Mouse (Mus musculus): ENCODE data around the gene Tead1. TPM values are rescaled to one million over a fixed set of nuclear protein-coding genes. Genes with fewer than 3 reads are reported as not detected.

Tead1 gene
- polyA plus RNA-seq, 1 experiment: 25.1 TPM

- Histone ChIP-seq H3K36me3 (ENCODE audit: control insufficient read depth, insufficient read depth) (peaks cover 53% of the 10 kb centered on the region), H3K79me2 (ENCODE audit: control insufficient read depth, insufficient read depth) (no peaks in the 10 kb centered on the region), H3K79me3 (ENCODE audit: low read depth) (no peaks in the 10 kb centered on the region), H3ac (ENCODE audit: control insufficient read depth, insufficient read length, low read depth) (no peak overlapping the region), H3K27me3 (ENCODE audit: control insufficient read depth, insufficient read depth, insufficient read length) (no peaks in the 10 kb centered on the region), H3K4me3 (ENCODE audit: insufficient read depth, poor library complexity, severe bottlenecking) (no peak overlapping the region)
- TF ChIP-seq MAX (IDR thresholded peaks at IDR 0.05): no peak
- TF ChIP-seq USF1 (IDR thresholded peaks at IDR 0.05; ENCODE audit: low read depth): no peak
- no peak for TF ChIP-seq MYOG (IDR thresholded peaks at IDR 0.05; ENCODE audit: control insufficient read depth, extremely low read depth, insufficient read length)
- TF ChIP-seq MYOD1 (IDR thresholded peaks at IDR 0.05; ENCODE audit: control insufficient read depth, insufficient read length, low read depth): no peak
Observed at GRCm38 (mm10) chr7:112876128-112876527, 197.0 kb downstream of the Tead1 start.

- peak overlapping the region; percentile 8 for H3ac ChIP-seq (ENCODE audit: control insufficient read depth, insufficient read length, low read depth)
- TF ChIP-seq FOSL1 (IDR thresholded peaks at IDR 0.05; ENCODE audit: insufficient read depth, low read length, poor library complexity, severe bottlenecking) (no peak), MYOD1 (IDR thresholded peaks at IDR 0.05; ENCODE audit: control insufficient read depth, insufficient read length, low read depth) (peak; percentile 86), MAX (IDR thresholded peaks at IDR 0.05) (no peak)
- H3K79me3 ChIP-seq (ENCODE audit: low read depth): no peaks in the 10 kb centered on the region
- H3K36me3 ChIP-seq (ENCODE audit: control insufficient read depth, insufficient read depth): peaks cover 17% of the 10 kb centered on the region
- no peak overlapping the region for H3K4me3 ChIP-seq (ENCODE audit: insufficient read depth, poor library complexity, severe bottlenecking)
- no peaks in the 10 kb centered on the region for H3K79me2 ChIP-seq (ENCODE audit: control insufficient read depth, insufficient read depth)
- no peaks in the 10 kb centered on the region for H3K27me3 ChIP-seq (ENCODE audit: control insufficient read depth, insufficient read depth, insufficient read length)
Observed at GRCm38 (mm10) chr7:112883791-112884274, 204.7 kb downstream of the Tead1 start.

DNA sequence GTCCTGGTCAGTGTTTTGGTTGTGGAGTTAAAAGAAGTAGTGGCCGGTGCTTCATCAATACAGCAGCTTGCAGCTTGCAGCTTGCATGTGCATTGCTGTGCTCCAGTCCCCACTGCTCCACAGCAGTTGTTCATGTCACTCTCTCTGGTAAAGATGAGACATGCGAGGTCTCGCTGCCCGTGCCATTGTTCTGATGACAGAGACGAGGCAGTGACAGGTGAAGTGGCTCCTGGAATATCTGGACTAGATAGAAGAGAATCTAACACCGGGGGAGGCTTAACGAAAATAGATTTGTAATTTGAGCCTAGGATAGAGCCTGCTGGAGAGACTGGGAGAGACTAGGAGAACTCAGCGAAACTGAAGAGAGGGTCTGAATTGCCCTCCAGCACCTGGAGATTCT is 206.4 kb downstream of the Tead1 start:
- no peaks in the 10 kb centered on the region for H3K79me2 ChIP-seq (ENCODE audit: control insufficient read depth, insufficient read depth)
- H3K4me3 ChIP-seq (ENCODE audit: insufficient read depth, poor library complexity, severe bottlenecking): no peak overlapping the region
- H3K36me3 ChIP-seq (ENCODE audit: control insufficient read depth, insufficient read depth): peaks cover 15% of the 10 kb centered on the region
- H3K79me3 ChIP-seq (ENCODE audit: low read depth): no peaks in the 10 kb centered on the region
- no peak overlapping the region for H3ac ChIP-seq (ENCODE audit: control insufficient read depth, insufficient read length, low read depth)
- peak; percentile 99 for TF ChIP-seq MYOD1 (IDR thresholded peaks at IDR 0.05; ENCODE audit: control insufficient read depth, insufficient read length, low read depth)
- no peak for TF ChIP-seq MAX (IDR thresholded peaks at IDR 0.05)
- H3K27me3 ChIP-seq (ENCODE audit: control insufficient read depth, insufficient read depth, insufficient read length): no peaks in the 10 kb centered on the region

DNA sequence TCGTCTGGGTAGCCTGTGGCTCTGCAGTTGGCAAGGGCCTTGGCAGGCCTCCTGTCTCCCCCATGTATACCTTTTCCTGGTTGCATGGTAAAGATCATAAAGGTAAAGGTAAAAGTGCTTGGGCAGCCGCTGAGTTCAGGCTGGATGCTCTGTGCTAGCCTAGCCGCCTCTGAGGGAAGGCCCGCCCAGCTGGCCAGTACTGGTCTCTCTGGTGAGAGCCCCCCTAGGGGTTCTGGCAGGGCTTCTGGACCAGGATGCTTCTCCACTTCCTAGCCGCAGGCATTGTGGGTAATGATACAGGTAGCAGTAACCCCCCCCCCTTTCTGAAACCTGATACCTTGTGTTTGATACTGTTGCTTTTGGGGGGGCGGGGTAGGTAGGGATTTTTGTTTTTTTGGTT is 212.8 kb downstream of the Tead1 start:
- Histone ChIP-seq H3ac (ENCODE audit: control insufficient read depth, insufficient read length, low read depth) (no peak overlapping the region), H3K27me3 (ENCODE audit: control insufficient read depth, insufficient read depth, insufficient read length) (no peaks in the 10 kb centered on the region), H3K36me3 (ENCODE audit: control insufficient read depth, insufficient read depth) (peaks cover 39% of the 10 kb centered on the region)

GRCm38 (mm10) chr7:112892595-112892994 is 213.5 kb downstream of the Tead1 start:
- Histone ChIP-seq H3K27me3 (ENCODE audit: control insufficient read depth, insufficient read depth, insufficient read length) (no peaks in the 10 kb centered on the region), H3K36me3 (ENCODE audit: control insufficient read depth, insufficient read depth) (peaks cover 43% of the 10 kb centered on the region), H3ac (ENCODE audit: control insufficient read depth, insufficient read length, low read depth) (no peak overlapping the region), H3K79me3 (ENCODE audit: low read depth) (no peaks in the 10 kb centered on the region), H3K4me3 (ENCODE audit: insufficient read depth, poor library complexity, severe bottlenecking) (no peak overlapping the region), H3K79me2 (ENCODE audit: control insufficient read depth, insufficient read depth) (no peaks in the 10 kb centered on the region)
- TF ChIP-seq MYOG (IDR thresholded peaks at IDR 0.05; ENCODE audit: control insufficient read depth, extremely low read depth, insufficient read length) (no peak), CEBPB (IDR thresholded peaks at IDR 0.05; ENCODE audit: low read depth) (no peak), USF1 (IDR thresholded peaks at IDR 0.05; ENCODE audit: low read depth) (no peak), FOSL1 (IDR thresholded peaks at IDR 0.05; ENCODE audit: insufficient read depth, low read length, poor library complexity, severe bottlenecking) (no peak), CTCF (IDR thresholded peaks at IDR 0.05; ENCODE audit: control insufficient read depth, insufficient read depth, insufficient read length) (no peak), MAX (IDR thresholded peaks at IDR 0.05) (no peak), MYOD1 (IDR thresholded peaks at IDR 0.05; ENCODE audit: control insufficient read depth, insufficient read length, low read depth) (no peak)

More for the DNA sequence above, 212.8 kb downstream of the Tead1 start:
- H3K79me2 ChIP-seq (ENCODE audit: control insufficient read depth, insufficient read depth): no peaks in the 10 kb centered on the region
- H3K79me3 ChIP-seq (ENCODE audit: low read depth): no peaks in the 10 kb centered on the region
- TF ChIP-seq MYOG (IDR thresholded peaks at IDR 0.05; ENCODE audit: control insufficient read depth, extremely low read depth, insufficient read length) (no peak), MYOD1 (IDR thresholded peaks at IDR 0.05; ENCODE audit: control insufficient read depth, insufficient read length, low read depth) (no peak)
- no peak overlapping the region for H3K4me3 ChIP-seq (ENCODE audit: insufficient read depth, poor library complexity, severe bottlenecking)

GRCm38 (mm10) chr7:112896363-112896762 is 217.2 kb downstream of the Tead1 start:
- TF ChIP-seq MAX (IDR thresholded peaks at IDR 0.05) (no peak), FOSL1 (IDR thresholded peaks at IDR 0.05; ENCODE audit: insufficient read depth, low read length, poor library complexity, severe bottlenecking) (no peak), MYOD1 (IDR thresholded peaks at IDR 0.05; ENCODE audit: control insufficient read depth, insufficient read length, low read depth) (no peak), USF1 (IDR thresholded peaks at IDR 0.05; ENCODE audit: low read depth) (no peak), CTCF (IDR thresholded peaks at IDR 0.05; ENCODE audit: control insufficient read depth, insufficient read depth, insufficient read length) (no peak), CEBPB (IDR thresholded peaks at IDR 0.05; ENCODE audit: low read depth) (no peak), MYOG (IDR thresholded peaks at IDR 0.05; ENCODE audit: control insufficient read depth, extremely low read depth, insufficient read length) (no peak)
- Histone ChIP-seq H3K79me2 (ENCODE audit: control insufficient read depth, insufficient read depth) (no peaks in the 10 kb centered on the region), H3K4me3 (ENCODE audit: insufficient read depth, poor library complexity, severe bottlenecking) (no peak overlapping the region), H3ac (ENCODE audit: control insufficient read depth, insufficient read length, low read depth) (no peak overlapping the region), H3K27me3 (ENCODE audit: control insufficient read depth, insufficient read depth, insufficient read length) (no peaks in the 10 kb centered on the region), H3K36me3 (ENCODE audit: control insufficient read depth, insufficient read depth) (peaks cover 42% of the 10 kb centered on the region), H3K79me3 (ENCODE audit: low read depth) (no peaks in the 10 kb centered on the region)

Measured in C2C12 (cell line).